Mouse (Mus musculus) liver, embryonic 18 days (tissue): ENCODE results near the gene Magt1. TPM values are rescaled to one million over a fixed set of nuclear protein-coding genes. Genes with fewer than 3 reads are reported as not detected.

Experiments used
- polyA plus RNA-seq: library from polyadenylated mRNA; depleted of rRNA; stranded (reverse); fragments of >200 nt; gene quantifications from 2 replicates; pipeline ENCODE4 v1.2.3, GENCODE M21; 2012; rRNA removed

Magt1 gene
- polyA plus RNA-seq: 12.8 and 15.3 TPM in 2 replicates

DNA sequence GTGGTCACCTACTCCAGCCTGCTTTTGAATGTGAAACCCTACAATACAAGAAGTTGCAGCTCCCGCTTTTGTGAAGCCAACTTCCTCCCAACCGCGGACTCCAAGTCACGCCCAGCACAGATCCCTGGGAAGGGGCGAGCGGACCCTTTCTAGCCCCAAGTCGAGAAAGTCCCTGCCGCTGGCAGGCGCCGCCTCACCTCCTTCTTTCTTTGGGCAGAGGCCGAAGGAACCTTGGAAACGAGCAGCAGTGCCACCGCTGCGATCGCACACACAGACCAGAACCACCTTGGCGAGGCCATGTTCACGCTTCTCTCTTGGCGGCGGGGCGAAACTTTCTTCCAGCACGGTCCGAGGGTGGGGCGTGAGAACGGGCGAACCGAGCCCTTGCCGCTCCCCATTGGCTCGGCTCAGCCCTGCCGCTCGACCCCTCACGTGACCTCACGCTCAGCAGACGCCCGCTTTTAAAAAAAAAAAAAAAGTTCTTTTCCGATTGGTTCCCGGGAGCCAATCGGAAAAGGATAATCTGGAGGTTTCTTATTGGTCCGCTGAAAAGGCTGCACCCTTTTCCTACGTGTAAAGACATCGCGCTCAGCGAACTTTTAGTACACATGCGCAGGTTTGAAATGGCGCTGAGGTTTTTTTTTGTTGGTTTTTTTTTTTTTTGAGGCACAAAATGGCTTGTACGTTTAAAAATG lies at the start of gene Magt1:
Gene Magt1, minus strand, starts transcription at position 442 of the 695 bp plus-strand sequence.

DNA sequence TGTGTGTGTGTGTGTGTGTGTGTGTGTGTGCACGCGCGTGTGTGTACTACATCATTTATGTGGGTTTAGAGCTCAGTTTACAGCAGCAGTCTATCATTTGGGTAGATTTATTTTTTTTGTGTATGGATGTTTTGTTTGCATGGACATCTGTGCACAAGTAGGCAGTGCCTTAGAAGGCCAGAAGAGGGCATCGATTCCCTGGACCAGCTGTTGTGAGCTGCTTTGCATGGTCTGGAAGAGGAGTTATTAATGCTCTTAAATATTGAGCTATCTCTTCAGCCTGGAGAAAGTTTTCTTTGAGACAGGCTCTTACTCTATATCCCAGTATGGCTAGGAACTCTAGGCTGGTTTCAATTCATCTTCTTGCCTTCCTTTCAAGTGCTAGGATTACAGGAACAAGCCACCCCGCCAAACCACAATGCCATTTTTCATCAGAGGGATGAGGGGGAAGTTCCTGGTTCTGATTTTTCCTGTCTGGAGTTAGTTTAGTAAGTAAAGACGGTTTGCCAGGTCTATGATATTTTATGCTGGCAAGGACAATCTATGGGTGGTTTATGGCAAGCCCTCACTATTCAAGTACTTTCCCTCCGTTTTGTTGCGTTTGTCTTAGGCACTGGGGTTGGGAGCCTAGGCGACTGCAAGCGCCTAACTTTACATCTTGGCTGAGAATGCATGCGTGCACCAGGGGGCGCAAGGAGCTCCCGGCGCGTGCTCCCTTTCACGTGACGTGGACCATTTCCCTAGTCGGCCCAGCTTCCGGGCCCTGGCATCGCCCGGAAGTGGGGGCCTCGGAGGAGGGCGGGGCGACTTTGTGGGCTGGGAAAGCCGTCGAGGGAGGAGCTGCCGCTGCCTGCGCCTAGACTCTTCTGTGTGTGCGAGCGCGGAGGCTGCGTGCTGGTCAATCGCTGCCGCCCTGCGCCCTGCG lies 15.0 kb upstream of the Magt1 start, which contains the start of gene Atp7a:
Gene Atp7a, plus strand, starts transcription at position 859 of the 925 bp plus-strand sequence.

DNA sequence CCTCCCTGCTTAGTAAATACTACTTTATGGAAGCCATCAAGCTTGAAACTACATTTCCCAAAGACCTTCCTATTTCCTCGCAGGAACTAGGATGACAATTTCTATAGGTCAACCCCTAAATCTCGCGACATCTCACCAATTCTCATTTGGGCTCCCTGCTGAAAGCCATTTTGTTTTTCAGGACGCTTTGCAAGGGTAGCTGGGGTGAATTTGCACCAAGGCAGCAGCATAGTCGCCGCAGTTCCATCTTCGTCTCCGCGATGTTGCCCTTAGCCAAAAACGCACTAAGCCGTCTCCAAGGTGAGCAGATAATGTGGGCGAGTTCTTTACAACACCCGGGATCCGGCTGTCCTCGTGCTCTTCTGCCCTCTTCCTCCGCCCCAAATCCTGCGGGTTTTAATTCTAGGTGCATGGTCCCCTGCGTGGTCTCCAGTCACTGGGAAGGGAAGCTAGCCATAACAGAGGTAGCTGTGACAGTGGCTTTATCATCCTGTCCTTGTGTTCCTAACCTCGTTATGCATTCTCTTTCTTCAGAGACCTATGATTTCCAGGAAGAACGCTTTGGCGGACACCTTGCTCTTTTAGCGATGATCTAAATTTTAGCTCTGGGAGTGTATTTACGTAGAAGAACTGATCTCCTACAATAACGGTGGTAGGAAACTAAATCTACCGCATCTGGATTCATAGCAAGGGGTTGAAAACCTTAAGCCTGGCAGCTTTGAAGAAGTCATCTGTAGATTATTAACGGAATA lies 4.0 kb upstream of the Magt1 start, which contains the start of gene Cox7b:
Gene Cox7b, plus strand, starts transcription at position 130 of the 752 bp plus-strand sequence.

GRCm38 (mm10) chrX:105928861-105929477 lies 82.7 kb downstream of the Magt1 start, which contains the start of gene Atrx:
Gene Atrx, minus strand, starts transcription at chrX:105929403.

Other genes starting within 250 kb of the Magt1 start
- not detected in 2 replicates for gene Fgf16, start 247.6 kb downstream of the Magt1 start, polyA plus RNA-seq
- gene Atrx, start 82.5 kb downstream of the Magt1 start, polyA plus RNA-seq: 14.4 and 15.7 TPM in 2 replicates
- 380 and 393 TPM in 2 replicates for gene Cox7b, start 3.8 kb upstream of the Magt1 start, polyA plus RNA-seq
- gene Atp7a, start 15.4 kb upstream of the Magt1 start, polyA plus RNA-seq: 5.2 and 7.2 TPM in 2 replicates
- 1.6 and 1.7 TPM in 2 replicates for gene Tlr13, start 131.3 kb upstream of the Magt1 start, polyA plus RNA-seq
- gene Pgk1, start 175.2 kb upstream of the Magt1 start, polyA plus RNA-seq: 339 and 347 TPM in 2 replicates
- 1.8 TPM in 2 replicates for gene Taf9b, start 209.3 kb upstream of the Magt1 start, polyA plus RNA-seq
- not detected in 2 replicates for gene Fnd3c2, start 243.5 kb upstream of the Magt1 start, polyA plus RNA-seq